Mouse (Mus musculus): ENCODE data around the gene BC049715.

GRCm38 (mm10) chr6:136816826-136817225, 10.6 kb upstream of the BC049715 start:
- TF ChIP-seq MAFK (IDR thresholded peaks at IDR 0.05; ENCODE audit: borderline replicate concordance, low read depth, low read length) (no peak), SIN3A (IDR thresholded peaks at IDR 0.05; ENCODE audit: low read length) (no peak)
